Mouse (Mus musculus) gonadal fat pad, adult 2 months (tissue): ENCODE results near the gene Hes1. TPM values are rescaled to one million over a fixed set of nuclear protein-coding genes. Genes with fewer than 3 reads are reported as not detected.
"Not testable (repeated sequence)": the region's sequence is repeated elsewhere in the genome, so short reads cannot be mapped to it uniquely, and the experiment has no call there.

Source experiments
- DNase-seq: peaks from one replicate; pipeline ENCODE4 v3.0.0-alpha.2; 2012; ENCODE audit warnings: low read depth
- polyA plus RNA-seq: library from polyadenylated mRNA; depleted of rRNA; stranded (reverse); fragments of >200 nt; gene quantifications from 2 replicates; pipeline ENCODE4 v1.2.3, GENCODE M21; 2012

Hes1 gene
- polyA plus RNA-seq, 1 experiment: 34.6 TPM

- no peak for DNase-seq
Observed at GRCm38 (mm10) chr16:30069950-30070770, 6.0 kb downstream of the Hes1 start.

- DNase-seq: no peak
Observed at GRCm38 (mm10) chr16:30070771-30071191, 6.6 kb downstream of the Hes1 start.

- DNase-seq: no peak
Observed at GRCm38 (mm10) chr16:30073317-30073716, 9.1 kb downstream of the Hes1 start.

GRCm38 (mm10) chr16:30081498-30081897, 17.3 kb downstream of the Hes1 start:
- DNase-seq: no peak

GRCm38 (mm10) chr16:30081980-30082379, 17.8 kb downstream of the Hes1 start:
- DNase-seq: no peak

GRCm38 (mm10) chr16:30082965-30083364, 18.8 kb downstream of the Hes1 start:
- no peak for DNase-seq

- no peak for DNase-seq
Observed at GRCm38 (mm10) chr16:30083536-30083935, 19.4 kb downstream of the Hes1 start.

- DNase-seq: no peak
Observed at GRCm38 (mm10) chr16:30088646-30089045, 24.5 kb downstream of the Hes1 start.

- DNase-seq: no peak
Observed at GRCm38 (mm10) chr16:30090200-30090865, 26.1 kb downstream of the Hes1 start.

GRCm38 (mm10) chr16:30096050-30096449, 31.9 kb downstream of the Hes1 start:
- DNase-seq: no peak

GRCm38 (mm10) chr16:30096475-30096874, 32.3 kb downstream of the Hes1 start:
- DNase-seq: no peak

GRCm38 (mm10) chr16:30099124-30099523, 34.9 kb downstream of the Hes1 start:
- DNase-seq: no peak

- DNase-seq: no peak
Observed at GRCm38 (mm10) chr16:30102149-30102915, 38.1 kb downstream of the Hes1 start.

GRCm38 (mm10) chr16:30102982-30103381, 38.8 kb downstream of the Hes1 start:
- no peak for DNase-seq

- DNase-seq: no peak
Observed at GRCm38 (mm10) chr16:30103495-30103894, 39.3 kb downstream of the Hes1 start.

GRCm38 (mm10) chr16:30104363-30104762, 40.2 kb downstream of the Hes1 start:
- DNase-seq: no peak

GRCm38 (mm10) chr16:30105476-30105875, 41.3 kb downstream of the Hes1 start:
- no peak for DNase-seq

- DNase-seq: not testable (repeated sequence)
Observed at GRCm38 (mm10) chr16:30108167-30108566, 44.0 kb downstream of the Hes1 start.

- no peak for DNase-seq
Observed at GRCm38 (mm10) chr16:30110466-30110865, 46.3 kb downstream of the Hes1 start.

- DNase-seq: no peak
Observed at GRCm38 (mm10) chr16:30111069-30111468, 46.9 kb downstream of the Hes1 start.

GRCm38 (mm10) chr16:30111566-30111965, 47.4 kb downstream of the Hes1 start:
- DNase-seq: no peak

GRCm38 (mm10) chr16:30113170-30113569, 49.0 kb downstream of the Hes1 start:
- DNase-seq: no peak
